Mouse (Mus musculus) gastrocnemius, postnatal 4 days (tissue): ENCODE data around the gene Dnajc22. TPM values are rescaled to one million over a fixed set of nuclear protein-coding genes. Genes with fewer than 3 reads are reported as not detected.
A peak's percentile ranks its signal among the peaks of the same experiment; 100 is the strongest.

Experiments
- DNase-seq, 2 experiments: peaks; one replicate each; pipeline ENCODE4 v3.0.0; 2021 to 2022; ENCODE audit warnings: low spot score in 2 of 2, mixed read lengths in 2 of 2
- total RNA-seq, 2 experiments: library from RNA; stranded (reverse); gene quantifications; 2 replicates each; pipeline ENCODE4 v1.2.3; 2021

Dnajc22 gene
- total RNA-seq, 2 experiments from 2014 or later: not detected

- DNase-seq: no peak
Measured at GRCm38 (mm10) chr15:99085997-99086396, 7.0 kb upstream of the Dnajc22 start.

- DNase-seq: no peak
Measured at GRCm38 (mm10) chr15:99087253-99088075, 5.5 kb upstream of the Dnajc22 start, which contains the start of gene C1ql4. C1ql4 (minus strand) TSS chr15:99087817.

GRCm38 (mm10) chr15:99088292-99088691 lies 4.7 kb upstream of the Dnajc22 start:
- DNase-seq: peak; percentile 80 to 84

- no peak for DNase-seq
Measured at GRCm38 (mm10) chr15:99089069-99089468, 3.9 kb upstream of the Dnajc22 start.

- DNase-seq: peak in 1 of 2 experiments; percentile 36
Measured at GRCm38 (mm10) chr15:99093291-99094258, 605 bp downstream of the Dnajc22 start.

GRCm38 (mm10) chr15:99094631-99095270 lies 1.8 kb downstream of the Dnajc22 start:
- DNase-seq: no peak

GRCm38 (mm10) chr15:99095356-99095755 lies 2.4 kb downstream of the Dnajc22 start:
- DNase-seq: no peak

GRCm38 (mm10) chr15:99096061-99096793 lies 3.3 kb downstream of the Dnajc22 start:
- DNase-seq: no peak

GRCm38 (mm10) chr15:99096831-99097500 lies 4.0 kb downstream of the Dnajc22 start:
- DNase-seq: no peak

- no peak for DNase-seq
Measured at GRCm38 (mm10) chr15:99097840-99098492, 5.0 kb downstream of the Dnajc22 start.

GRCm38 (mm10) chr15:99098493-99098861 lies 5.5 kb downstream of the Dnajc22 start:
- DNase-seq: no peak

- DNase-seq: peak in 1 of 2 experiments; percentile 60
Measured at GRCm38 (mm10) chr15:99099139-99099556, 6.2 kb downstream of the Dnajc22 start.

- DNase-seq: no peak
Measured at GRCm38 (mm10) chr15:99099984-99100383, 7.0 kb downstream of the Dnajc22 start.

- no peak for DNase-seq
Measured at GRCm38 (mm10) chr15:99105238-99105637, 12.3 kb downstream of the Dnajc22 start.

- no peak for DNase-seq
Measured at GRCm38 (mm10) chr15:99107866-99108265, 14.9 kb downstream of the Dnajc22 start.

GRCm38 (mm10) chr15:99111139-99111538 lies 18.2 kb downstream of the Dnajc22 start:
- DNase-seq: no peak

- no peak for DNase-seq
Measured at GRCm38 (mm10) chr15:99111809-99112208, 18.8 kb downstream of the Dnajc22 start.

- DNase-seq: no peak
Measured at GRCm38 (mm10) chr15:99112843-99113395, 19.9 kb downstream of the Dnajc22 start.

- no peak for DNase-seq
Measured at GRCm38 (mm10) chr15:99113396-99113975, 20.5 kb downstream of the Dnajc22 start.
